Mouse (Mus musculus): ENCODE measurements around the gene Epb41l1.

GRCm38 (mm10) chr2:156561808-156562207, 141.1 kb downstream of the Epb41l1 start:
- TF ChIP-seq CTCF (IDR thresholded peaks at IDR 0.05; ENCODE audit: extremely low read depth, insufficient read length, insufficient replicate concordance, low read depth, low read length) (no peak), POLR2A (IDR thresholded peaks at IDR 0.05; ENCODE audit: low read depth, low read length) (no peak)

Data from small intestine, adult 2 months (tissue).